Mouse (Mus musculus): ENCODE data around the gene Slc25a54.

Gene Slc25a54

DNA sequence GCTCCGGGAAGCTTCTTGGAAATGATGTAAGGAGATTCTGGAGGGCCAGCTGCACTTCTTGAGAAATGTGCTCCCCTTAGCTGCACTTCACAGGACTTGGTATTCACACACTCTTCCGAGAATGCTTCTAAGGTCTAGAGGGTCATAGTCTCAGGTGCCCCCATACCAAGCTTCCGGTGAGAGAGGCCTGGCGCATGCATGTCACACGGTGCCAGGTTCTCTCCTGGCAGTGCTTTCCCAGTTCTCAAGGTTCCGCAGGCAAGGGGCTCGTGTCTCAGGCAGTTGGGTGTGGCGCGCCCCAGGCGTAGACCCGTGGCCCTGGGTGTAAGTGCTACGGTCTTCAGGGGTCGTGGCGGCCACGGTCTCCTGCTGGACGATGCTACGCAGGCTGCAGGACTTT, at the start of gene Slc25a54:
TSS of gene Slc25a54 (plus strand) at position 301 of the 400 bp plus-strand sequence.
- DNase-seq (ENCODE audit: inconsistent age in 2 of 2, low spot score in 1 of 2), result no peak

- peak in 1 of 2 experiments; percentile 49 for DNase-seq (ENCODE audit: inconsistent age in 2 of 2, low spot score in 1 of 2)
Measured at GRCm38 (mm10) chr3:109030817-109031216, 49.5 kb upstream of the Slc25a54 start.

DNA sequence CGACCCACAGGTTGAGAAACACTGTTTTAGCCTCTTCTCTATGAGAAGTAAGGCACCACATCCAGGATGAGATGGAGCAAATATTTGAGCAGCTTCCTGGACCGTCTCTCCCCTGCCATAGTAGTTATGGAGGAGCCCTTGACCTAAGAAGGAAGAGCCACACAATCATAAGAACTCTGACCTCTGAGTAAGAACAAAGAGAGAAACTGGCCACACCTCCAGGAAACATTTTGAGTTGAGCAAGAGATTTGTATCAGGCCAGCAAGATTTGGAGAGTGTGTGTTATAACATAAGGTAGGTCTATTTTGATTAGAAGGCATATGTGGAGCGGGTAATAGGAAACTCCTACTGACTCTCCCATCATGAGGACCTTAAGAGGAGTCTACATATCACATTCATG, 48.6 kb upstream of the Slc25a54 start:
- no peak for DNase-seq (ENCODE audit: inconsistent age in 2 of 2, low spot score in 1 of 2)

GRCm38 (mm10) chr3:109032306-109032705, 48.0 kb upstream of the Slc25a54 start:
- no peak for DNase-seq (ENCODE audit: inconsistent age in 2 of 2, low spot score in 1 of 2)

DNA sequence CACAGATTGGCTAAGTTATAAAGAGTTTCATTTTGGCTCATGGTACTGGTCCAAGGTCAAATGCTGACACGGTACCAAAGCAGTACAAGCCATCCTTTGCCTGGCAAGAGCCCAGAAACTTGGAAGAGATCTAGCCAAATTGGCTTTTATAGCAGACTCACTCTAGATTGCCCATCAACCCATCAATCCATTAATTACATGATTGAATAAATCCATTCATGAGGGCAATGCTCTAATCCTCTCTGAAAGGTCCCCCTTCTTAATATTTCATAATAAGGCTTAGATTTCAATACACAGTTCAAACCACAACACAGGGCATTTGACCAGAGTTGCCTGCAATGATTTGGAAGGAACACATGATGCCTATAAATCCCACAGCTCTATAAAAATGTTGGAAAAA, 45.9 kb upstream of the Slc25a54 start:
- peak in 1 of 2 experiments; percentile 47 for DNase-seq (ENCODE audit: inconsistent age in 2 of 2, low spot score in 1 of 2)

GRCm38 (mm10) chr3:109040908-109041307, 39.4 kb upstream of the Slc25a54 start:
- no peak for DNase-seq (ENCODE audit: inconsistent age in 2 of 2, low spot score in 1 of 2)

- DNase-seq (ENCODE audit: inconsistent age in 2 of 2, low spot score in 1 of 2), result no peak
Measured at GRCm38 (mm10) chr3:109043395-109043794, 36.9 kb upstream of the Slc25a54 start.

DNA sequence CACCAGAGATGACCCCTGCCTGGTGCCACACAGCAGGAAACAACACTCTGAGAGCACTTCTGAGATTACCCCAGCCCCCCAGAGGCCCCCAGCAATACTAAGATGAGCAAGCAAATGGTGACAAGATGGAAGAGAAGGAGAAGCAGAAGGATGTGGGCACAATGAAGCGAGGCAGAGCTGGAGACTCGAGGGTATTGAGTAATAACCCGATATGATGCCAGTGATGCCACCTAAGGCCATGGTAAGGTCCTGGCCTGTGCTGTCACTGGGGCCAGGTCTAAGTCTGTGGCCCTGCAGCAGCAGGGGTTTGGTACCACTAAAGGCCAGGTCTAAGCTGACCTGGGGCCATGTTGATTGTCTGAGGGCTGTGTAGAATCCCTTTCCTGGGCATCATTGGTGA, 33.8 kb upstream of the Slc25a54 start:
- DNase-seq (ENCODE audit: inconsistent age in 2 of 2, low spot score in 1 of 2), result no peak

DNA sequence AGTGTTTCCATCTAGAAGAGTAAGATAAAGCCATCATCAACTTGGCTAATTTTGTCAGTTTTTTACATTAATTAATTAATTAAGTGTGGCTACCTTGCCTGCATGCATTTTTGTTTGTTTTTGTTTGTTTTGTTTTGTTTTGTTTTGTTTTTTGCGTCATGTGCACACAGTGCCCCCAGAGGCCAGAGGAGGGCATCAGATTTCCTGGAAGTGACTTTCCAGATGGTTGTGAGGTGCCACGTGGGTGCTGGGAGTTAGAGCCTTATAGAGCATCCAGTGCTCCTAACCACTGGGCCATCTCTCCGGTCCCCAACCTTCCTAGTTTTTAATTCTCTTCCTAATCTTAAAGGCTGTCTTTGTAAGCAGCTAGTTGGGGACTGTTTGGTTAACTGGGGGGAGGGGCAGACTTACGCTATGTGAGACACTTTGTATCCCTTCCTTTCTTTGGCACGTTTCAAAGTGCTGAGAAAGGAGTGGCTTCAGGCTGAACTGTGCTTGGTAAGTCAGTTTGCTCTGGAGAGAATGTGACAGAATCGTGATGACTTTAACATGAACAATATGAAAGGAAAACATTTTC, 32.5 kb upstream of the Slc25a54 start:
- no peak for DNase-seq (ENCODE audit: inconsistent age in 2 of 2, low spot score in 1 of 2)

DNA sequence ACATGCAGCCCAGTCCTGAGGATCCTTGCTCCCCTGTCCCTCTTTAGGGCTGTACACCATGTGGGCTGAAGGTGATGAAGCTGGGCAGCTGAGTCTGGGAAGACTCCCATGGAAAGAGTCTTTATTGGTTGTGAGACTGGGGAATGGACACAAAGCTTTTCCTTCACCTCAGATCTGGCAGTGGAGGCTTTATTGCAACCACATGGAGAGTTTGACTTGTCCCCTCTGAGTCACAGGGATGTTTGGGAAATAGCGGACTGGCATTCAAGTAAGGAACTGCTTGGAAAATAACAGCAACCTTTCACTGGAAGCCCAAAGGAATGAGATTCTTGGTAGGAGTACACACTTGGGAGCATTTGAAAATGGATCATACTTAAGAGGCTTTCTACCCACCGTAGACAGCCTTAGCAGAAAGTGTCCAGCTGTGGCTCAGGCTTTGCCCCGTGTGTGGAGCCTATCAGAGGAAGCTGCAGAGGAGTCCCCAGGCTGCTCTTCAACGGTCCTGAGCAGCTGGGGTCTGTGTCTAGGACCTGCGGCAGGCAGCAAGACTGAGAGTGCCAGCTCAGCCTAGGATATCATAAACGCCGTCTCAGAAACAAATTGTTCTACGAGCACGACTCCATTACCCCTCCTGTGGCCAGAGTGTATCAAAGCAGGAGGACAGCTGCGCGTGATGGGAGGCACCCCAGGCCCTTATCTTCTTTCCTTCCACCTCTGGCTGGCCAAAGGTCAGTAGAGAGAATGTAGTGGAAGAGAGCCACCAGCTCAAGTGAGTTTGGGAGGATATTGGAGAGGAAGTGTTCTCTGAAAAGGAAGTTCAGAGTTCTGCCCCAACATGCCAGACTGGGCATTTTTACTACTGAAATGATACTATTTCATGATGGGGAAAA, 29.0 kb upstream of the Slc25a54 start:
- DNase-seq (ENCODE audit: inconsistent age in 2 of 2, low spot score in 1 of 2), result peak in 1 of 2 experiments; percentile 47

DNA sequence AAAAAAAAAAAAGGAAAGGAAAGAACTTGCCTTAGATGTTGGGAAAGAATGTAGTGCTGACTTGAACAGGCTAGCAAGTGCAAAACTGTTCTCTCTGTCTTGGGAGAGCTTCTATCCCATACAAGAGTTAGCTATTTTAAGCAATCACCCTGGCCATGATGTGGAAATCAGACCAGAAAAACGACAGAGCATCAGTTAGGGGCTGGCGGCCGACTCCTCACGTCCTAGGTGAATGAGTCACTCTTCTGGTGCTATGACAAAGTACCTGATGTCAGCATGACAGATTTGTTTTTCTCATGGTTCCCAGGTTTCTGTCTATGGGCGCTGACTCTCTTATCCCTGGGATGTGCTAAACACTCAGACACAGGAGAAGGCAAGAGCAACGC, 28.3 kb upstream of the Slc25a54 start:
- DNase-seq (ENCODE audit: inconsistent age in 2 of 2, low spot score in 1 of 2), result no peak

DNA sequence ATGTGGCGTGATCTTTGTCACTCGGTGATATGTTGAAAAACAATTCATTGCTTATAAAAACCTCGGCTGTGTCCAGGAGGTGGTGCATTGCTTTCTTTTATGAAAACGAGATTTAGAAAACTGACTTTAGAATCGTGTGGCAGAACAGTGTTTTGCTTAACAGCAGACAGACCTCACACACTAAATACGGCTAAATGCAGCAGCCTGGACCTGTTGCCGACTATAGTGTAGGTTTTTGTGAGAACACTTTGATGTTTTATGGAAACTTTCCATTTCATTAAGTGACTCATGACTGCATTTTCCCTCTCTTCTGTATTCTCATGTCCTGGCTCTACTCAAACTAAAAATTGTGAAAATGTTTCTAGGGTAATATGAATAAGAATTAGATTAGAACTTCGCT, 20.4 kb upstream of the Slc25a54 start:
- no peak for DNase-seq (ENCODE audit: inconsistent age in 2 of 2, low spot score in 1 of 2)

DNA sequence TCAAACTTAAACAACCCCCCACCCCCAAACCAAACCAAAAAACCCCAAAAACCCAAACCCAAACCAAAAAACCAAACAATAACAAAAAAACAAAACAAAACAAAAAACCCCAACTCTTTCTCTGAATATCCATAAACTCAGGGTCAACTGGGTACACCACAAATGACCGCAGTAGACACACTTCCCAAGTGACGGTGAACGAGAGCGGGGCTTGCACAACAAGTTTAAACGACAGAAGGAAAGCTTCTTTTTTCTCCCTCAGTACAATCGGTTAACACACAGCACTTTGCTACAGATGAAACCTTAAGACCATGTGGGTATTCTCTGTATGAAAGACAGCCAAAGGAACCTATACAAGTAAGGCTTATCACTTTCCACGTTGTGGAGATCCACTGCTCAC, 17.9 kb upstream of the Slc25a54 start:
- no peak for DNase-seq (ENCODE audit: inconsistent age in 2 of 2, low spot score in 1 of 2)

DNA sequence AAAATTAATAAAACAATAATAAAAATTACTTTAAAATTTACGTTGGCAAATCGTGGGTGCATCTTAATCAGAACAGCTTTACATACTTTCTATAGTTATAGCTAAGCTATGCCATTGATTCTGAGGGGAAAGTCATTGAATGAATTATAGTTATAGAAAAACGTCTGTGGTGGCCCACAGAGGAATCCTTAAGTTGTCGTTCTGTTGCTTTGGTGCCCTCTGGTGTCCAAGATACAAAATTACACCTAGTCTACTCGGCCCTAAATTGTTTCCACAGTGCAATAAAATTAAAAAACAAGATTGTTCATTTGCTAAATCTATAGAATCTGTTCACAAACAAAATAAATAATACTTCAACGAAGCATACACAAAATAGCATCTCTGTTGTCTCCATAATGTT, 17.3 kb upstream of the Slc25a54 start:
- peak in 1 of 2 experiments; percentile 77 for DNase-seq (ENCODE audit: inconsistent age in 2 of 2, low spot score in 1 of 2)

GRCm38 (mm10) chr3:109084418-109084817, 4.1 kb downstream of the Slc25a54 start:
- no peak for DNase-seq (ENCODE audit: inconsistent age in 2 of 2, low spot score in 1 of 2)

DNA sequence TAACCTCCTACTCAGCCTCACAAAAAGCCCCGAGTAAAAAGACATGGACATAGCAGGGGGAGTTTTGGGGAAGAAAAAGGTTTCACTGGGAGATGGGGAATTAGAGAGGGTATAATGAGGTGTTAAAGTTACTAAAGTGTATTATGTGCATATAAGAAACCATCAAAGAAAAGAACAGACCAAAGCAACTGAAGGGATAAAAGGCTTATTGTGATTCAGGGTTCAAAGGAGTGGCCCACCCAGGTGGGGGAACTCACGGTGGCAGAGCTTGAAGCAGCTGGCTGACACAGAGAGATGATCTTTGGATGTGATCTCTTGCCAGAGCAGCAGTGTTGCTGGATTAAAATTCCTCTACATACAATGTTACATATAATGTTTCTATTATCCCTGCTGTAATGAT, 8.2 kb downstream of the Slc25a54 start:
- no peak for DNase-seq (ENCODE audit: inconsistent age in 2 of 2, low spot score in 1 of 2)

DNA sequence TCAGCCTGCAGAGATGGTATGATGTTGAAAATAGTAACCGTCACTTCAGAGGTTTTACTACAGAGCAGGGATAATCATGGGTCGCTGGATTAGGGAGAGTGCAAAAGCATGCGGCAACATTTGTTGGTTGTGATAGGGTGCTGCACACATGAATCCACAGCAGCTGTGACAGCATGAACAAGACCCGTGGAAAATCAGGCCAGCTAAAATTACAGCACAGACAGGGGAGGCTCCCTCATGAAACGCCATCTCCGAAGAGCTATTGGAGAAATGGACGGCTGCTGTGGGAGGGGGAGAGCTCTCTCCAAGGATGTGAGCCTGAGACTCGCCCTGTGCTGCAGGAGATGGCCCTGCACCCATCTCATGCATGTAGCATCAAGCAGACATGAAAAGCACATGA, 24.4 kb downstream of the Slc25a54 start:
- no peak for DNase-seq (ENCODE audit: inconsistent age in 2 of 2, low spot score in 1 of 2)

DNA sequence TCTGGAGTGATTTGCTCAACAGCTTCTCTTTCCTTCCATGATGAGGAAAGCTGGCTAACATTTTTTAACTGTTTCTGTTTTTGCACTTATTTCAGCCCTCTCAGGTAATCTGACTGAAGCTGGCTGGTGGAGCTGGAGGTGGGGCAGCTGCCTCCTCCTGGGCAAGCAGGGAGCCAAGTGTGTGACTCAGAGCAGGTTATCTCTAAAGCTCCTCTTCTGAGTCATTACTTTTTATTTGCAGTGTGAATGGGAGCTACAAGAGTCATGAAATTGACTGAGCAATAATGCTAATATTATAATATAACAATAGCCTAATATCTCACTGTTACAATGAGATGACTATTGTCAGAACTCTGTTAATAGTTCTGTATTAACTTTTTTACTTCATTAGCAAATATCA, 36.9 kb downstream of the Slc25a54 start:
- DNase-seq (ENCODE audit: inconsistent age in 2 of 2, low spot score in 1 of 2), result peak; percentile 34 to 64

- DNase-seq (ENCODE audit: inconsistent age in 2 of 2, low spot score in 1 of 2), result no peak
Measured at GRCm38 (mm10) chr3:109119562-109119961, 39.3 kb downstream of the Slc25a54 start.

DNA sequence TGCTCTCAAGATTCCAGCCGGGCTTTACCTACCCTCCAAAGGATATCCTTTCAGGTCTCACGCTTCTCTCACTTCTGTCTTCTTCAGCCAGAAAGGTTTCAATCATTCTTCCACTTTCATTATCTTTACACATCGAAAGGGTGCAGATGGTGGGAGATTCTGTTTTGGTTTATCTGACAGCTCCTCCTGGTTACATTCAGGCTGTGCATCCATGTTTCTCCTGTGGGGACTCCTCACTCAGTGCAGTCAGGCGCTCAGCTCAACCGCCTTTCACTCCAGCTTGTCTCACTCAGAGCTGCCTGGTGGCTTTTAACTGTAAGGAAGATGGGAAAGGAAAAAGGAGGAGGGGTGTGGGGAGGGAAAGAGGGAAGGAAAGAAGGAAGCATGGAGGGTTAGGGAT, 39.7 kb downstream of the Slc25a54 start:
- no peak for DNase-seq (ENCODE audit: inconsistent age in 2 of 2, low spot score in 1 of 2)

DNA sequence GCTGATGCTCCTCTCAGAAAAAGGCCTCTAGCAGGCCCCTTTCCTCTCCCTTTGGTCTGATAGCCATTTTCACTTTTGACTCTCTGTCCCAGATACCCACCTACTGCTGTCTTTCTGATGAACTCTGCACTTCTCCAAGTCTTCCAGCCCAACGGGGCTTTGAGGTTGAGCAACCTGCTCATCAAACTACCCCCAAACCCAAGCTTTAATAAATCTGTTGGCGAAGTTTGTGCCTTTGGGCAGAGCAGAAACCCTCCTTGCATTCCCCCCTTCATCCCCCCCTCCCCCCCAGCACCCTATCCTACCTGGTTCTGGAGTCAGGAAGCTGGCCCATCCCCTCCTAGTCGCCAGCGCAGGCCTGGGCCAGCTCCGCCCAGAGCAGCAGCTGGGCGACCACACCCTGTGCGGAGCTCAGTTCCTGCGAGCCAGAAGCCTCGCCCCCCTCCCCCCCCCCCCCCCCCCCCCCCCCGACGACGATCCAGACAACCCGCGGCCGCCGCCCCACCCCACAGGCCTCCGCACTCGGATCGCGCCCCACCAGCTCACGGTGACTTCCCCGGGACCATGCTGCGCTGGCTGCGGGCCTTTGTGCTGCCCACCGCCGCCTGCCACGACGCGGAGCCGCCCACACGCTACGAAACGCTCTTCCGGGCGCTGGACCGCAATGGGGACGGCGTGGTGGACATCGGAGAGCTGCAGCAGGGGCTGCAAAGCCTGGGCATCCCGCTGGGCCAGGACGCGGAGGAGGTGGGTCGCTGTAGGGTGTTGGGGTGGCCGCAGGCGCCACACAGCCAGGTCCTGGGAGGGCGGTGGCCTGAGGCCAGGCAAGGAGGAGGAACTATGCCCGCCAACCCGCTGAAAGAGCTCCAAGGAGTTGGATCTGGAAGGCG, 42.6 kb downstream of the Slc25a54 start, which contains the start of gene Slc25a24:
TSS of gene Slc25a24 (plus strand) at position 509 of the 890 bp plus-strand sequence.
- peak in 1 of 2 experiments; percentile 76 for DNase-seq (ENCODE audit: inconsistent age in 2 of 2, low spot score in 1 of 2)

All from adrenal gland, adult (tissue).